Mouse (Mus musculus): ENCODE measurements around the gene Tfap2a. TPM values are rescaled to one million over a fixed set of nuclear protein-coding genes. Genes with fewer than 3 reads are reported as not detected.

The Tfap2a gene
- polyA plus RNA-seq, 1 experiment: 0.36 TPM

- Histone ChIP-seq H3K4me3 (no peak overlapping the region), H3K27me3 (ENCODE audit: control insufficient read depth, insufficient read depth, insufficient read length) (peaks cover 50% of the 10 kb centered on the region)
- TF ChIP-seq E2F4 (IDR thresholded peaks at IDR 0.05; ENCODE audit: insufficient read depth) (no peak), POLR2A (IDR thresholded peaks at IDR 0.05; ENCODE audit: insufficient read length, low read depth) (no peak), CEBPB (IDR thresholded peaks at IDR 0.05; ENCODE audit: insufficient read depth, poor library complexity, severe bottlenecking) (no peak), SRF (IDR thresholded peaks at IDR 0.05; ENCODE audit: control insufficient read depth, insufficient read length, low read depth) (no peak)
Measured at GRCm38 (mm10) chr13:40703982-40704501, 34.1 kb downstream of the Tfap2a start.

GRCm38 (mm10) chr13:40703123-40703797 lies 34.9 kb downstream of the Tfap2a start:
- H3K4me3 ChIP-seq: no peak overlapping the region
- TF ChIP-seq REST (IDR thresholded peaks at IDR 0.05; ENCODE audit: insufficient read depth, insufficient read length) (no peak), TCF3 (IDR thresholded peaks at IDR 0.05; ENCODE audit: insufficient read length, low read depth) (no peak), SRF (IDR thresholded peaks at IDR 0.05; ENCODE audit: control insufficient read depth, insufficient read length, low read depth) (no peak), USF1 (IDR thresholded peaks at IDR 0.05; ENCODE audit: low read depth) (no peak), POLR2AphosphoS2 (IDR thresholded peaks at IDR 0.05; ENCODE audit: insufficient read length, low read depth) (no peak)
- H3K4me2 ChIP-seq (ENCODE audit: low read depth): no peak overlapping the region
- peaks cover 46% of the 10 kb centered on the region for H3K27me3 ChIP-seq (ENCODE audit: control insufficient read depth, insufficient read depth, insufficient read length)
- no peak overlapping the region for H3ac ChIP-seq (ENCODE audit: control insufficient read depth, insufficient read length)
- H3K36me3 ChIP-seq (ENCODE audit: control insufficient read depth, insufficient read depth): no peaks in the 10 kb centered on the region
- H3K79me2 ChIP-seq (ENCODE audit: control insufficient read depth, insufficient read depth): no peaks in the 10 kb centered on the region

More at GRCm38 (mm10) chr13:40703982-40704501, 34.1 kb downstream of the Tfap2a start:
- H3K36me3 ChIP-seq (ENCODE audit: control insufficient read depth, insufficient read depth): no peaks in the 10 kb centered on the region
- H3K4me2 ChIP-seq (ENCODE audit: low read depth): no peak overlapping the region
- no peak overlapping the region for H3ac ChIP-seq (ENCODE audit: control insufficient read depth, insufficient read length)
- no peaks in the 10 kb centered on the region for H3K79me2 ChIP-seq (ENCODE audit: control insufficient read depth, insufficient read depth)

GRCm38 (mm10) chr13:40702361-40703122 lies 35.6 kb downstream of the Tfap2a start:
- H3K27me3 ChIP-seq (ENCODE audit: control insufficient read depth, insufficient read depth, insufficient read length): peaks cover 44% of the 10 kb centered on the region
- H3K4me3 ChIP-seq: no peak overlapping the region
- no peak overlapping the region for H3K4me2 ChIP-seq (ENCODE audit: low read depth)
- no peaks in the 10 kb centered on the region for H3K79me2 ChIP-seq (ENCODE audit: control insufficient read depth, insufficient read depth)
- H3K36me3 ChIP-seq (ENCODE audit: control insufficient read depth, insufficient read depth): no peaks in the 10 kb centered on the region
- TF ChIP-seq MYOG (IDR thresholded peaks at IDR 0.05; ENCODE audit: control insufficient read depth in 1 of 3, insufficient read depth in 1 of 3, insufficient read length in 2 of 3, low read depth in 2 of 3) (no peak), MYOD1 (IDR thresholded peaks at IDR 0.05; ENCODE audit: control insufficient read depth in 1 of 3, insufficient read length in 2 of 3, low read depth in 2 of 3) (no peak), SRF (IDR thresholded peaks at IDR 0.05; ENCODE audit: control insufficient read depth, insufficient read length, low read depth) (no peak), TCF3 (IDR thresholded peaks at IDR 0.05; ENCODE audit: insufficient read length, low read depth) (no peak)
- H3ac ChIP-seq (ENCODE audit: control insufficient read depth, insufficient read length): no peak overlapping the region

GRCm38 (mm10) chr13:40701691-40702090 lies 36.5 kb downstream of the Tfap2a start:
- Histone ChIP-seq H3K27me3 (ENCODE audit: control insufficient read depth, insufficient read depth, insufficient read length) (peaks cover 37% of the 10 kb centered on the region), H3K79me2 (ENCODE audit: control insufficient read depth, insufficient read depth) (no peaks in the 10 kb centered on the region), H3K4me2 (ENCODE audit: low read depth) (no peak overlapping the region), H3K36me3 (ENCODE audit: control insufficient read depth, insufficient read depth) (no peaks in the 10 kb centered on the region), H3ac (ENCODE audit: control insufficient read depth, insufficient read length) (no peak overlapping the region), H3K4me3 (no peak overlapping the region)
- TF ChIP-seq E2F4 (IDR thresholded peaks at IDR 0.05; ENCODE audit: insufficient read depth) (no peak), TCF12 (IDR thresholded peaks at IDR 0.05; ENCODE audit: insufficient read depth, poor library complexity, severe bottlenecking) (no peak), REST (IDR thresholded peaks at IDR 0.05; ENCODE audit: insufficient read depth, insufficient read length) (no peak), MYOG (IDR thresholded peaks at IDR 0.05; ENCODE audit: control insufficient read depth in 1 of 3, insufficient read depth in 1 of 3, insufficient read length in 2 of 3, low read depth in 2 of 3) (no peak), CEBPB (IDR thresholded peaks at IDR 0.05; ENCODE audit: insufficient read depth, poor library complexity, severe bottlenecking) (no peak), POLR2A (IDR thresholded peaks at IDR 0.05; ENCODE audit: insufficient read length, low read depth) (no peak), USF1 (IDR thresholded peaks at IDR 0.05; ENCODE audit: low read depth) (no peak), POLR2AphosphoS2 (IDR thresholded peaks at IDR 0.05; ENCODE audit: insufficient read length, low read depth) (no peak)

GRCm38 (mm10) chr13:40685790-40686189 lies 52.4 kb downstream of the Tfap2a start:
- no peak for TF ChIP-seq MYOD1 (IDR thresholded peaks at IDR 0.05; ENCODE audit: control insufficient read depth in 1 of 3, insufficient read length in 2 of 3, low read depth in 2 of 3)
- no peak for TF ChIP-seq USF1 (IDR thresholded peaks at IDR 0.05; ENCODE audit: low read depth)
- TF ChIP-seq E2F4 (IDR thresholded peaks at IDR 0.05; ENCODE audit: insufficient read depth): no peak
- TF ChIP-seq POLR2A (IDR thresholded peaks at IDR 0.05; ENCODE audit: insufficient read length, low read depth): no peak
- TF ChIP-seq CEBPB (IDR thresholded peaks at IDR 0.05; ENCODE audit: insufficient read depth, poor library complexity, severe bottlenecking): no peak
- no peak for TF ChIP-seq TCF12 (IDR thresholded peaks at IDR 0.05; ENCODE audit: insufficient read depth, poor library complexity, severe bottlenecking)
- no peak for TF ChIP-seq POLR2AphosphoS2 (IDR thresholded peaks at IDR 0.05; ENCODE audit: insufficient read length, low read depth)
- TF ChIP-seq REST (IDR thresholded peaks at IDR 0.05; ENCODE audit: insufficient read depth, insufficient read length): no peak
- no peak for TF ChIP-seq MYOG (IDR thresholded peaks at IDR 0.05; ENCODE audit: control insufficient read depth in 1 of 3, insufficient read depth in 1 of 3, insufficient read length in 2 of 3, low read depth in 2 of 3)
- no peak for TF ChIP-seq TCF3 (IDR thresholded peaks at IDR 0.05; ENCODE audit: insufficient read length, low read depth)
- no peak for TF ChIP-seq MAX (IDR thresholded peaks at IDR 0.05; ENCODE audit: low read depth)
- TF ChIP-seq SRF (IDR thresholded peaks at IDR 0.05; ENCODE audit: control insufficient read depth, insufficient read length, low read depth): no peak
- Histone ChIP-seq H3ac (ENCODE audit: control insufficient read depth, insufficient read length) (no peak overlapping the region), H3K4me3 (no peak overlapping the region), H3K36me3 (ENCODE audit: control insufficient read depth, insufficient read depth) (no peaks in the 10 kb centered on the region), H3K4me2 (ENCODE audit: low read depth) (no peak overlapping the region), H3K27me3 (ENCODE audit: control insufficient read depth, insufficient read depth, insufficient read length) (peaks cover 4% of the 10 kb centered on the region), H3K79me2 (ENCODE audit: control insufficient read depth, insufficient read depth) (no peaks in the 10 kb centered on the region)
